Mouse (Mus musculus) testis, adult 2 months (tissue): ENCODE results near the gene Fxyd6.

ENCODE experiments used
- CTCF ChIP-seq: fragments of 200-500 bp; IDR thresholded peaks from 2 replicates; pipeline ENCODE4 v1.5.1; 2012; ENCODE audit warnings: low read depth, mild to moderate bottlenecking, inconsistent platforms, low read length, moderate library complexity; ENCODE audit not compliant: control insufficient read depth, insufficient read depth, insufficient replicate concordance
- POLR2A ChIP-seq: fragments of 200-500 bp; IDR thresholded peaks from 2 replicates; pipeline ENCODE4 v1.6.1; 2012; ENCODE audit warnings: low read depth, mild to moderate bottlenecking, inconsistent platforms, low read length, moderate library complexity; ENCODE audit not compliant: control insufficient read depth

DNA sequence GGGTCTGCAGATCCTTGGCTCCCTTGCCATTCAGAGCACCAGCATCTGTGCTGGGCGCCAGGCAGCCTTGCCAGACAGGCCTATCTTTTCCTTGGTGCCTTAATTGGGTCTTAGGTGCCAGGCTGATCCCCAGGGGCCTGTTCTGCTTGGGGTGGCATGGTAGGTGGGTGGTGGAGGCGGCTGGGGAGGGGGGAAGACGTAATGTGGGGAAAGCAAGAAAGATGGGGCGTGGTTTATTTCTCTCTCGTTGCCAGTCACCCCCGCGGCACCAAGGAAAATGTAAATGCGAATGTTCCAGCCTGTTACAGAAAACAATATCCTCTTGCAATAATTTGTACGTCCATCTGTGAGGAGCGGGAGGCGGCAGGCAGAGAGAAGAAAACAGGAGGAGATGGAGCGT, 62.7 kb downstream of the Fxyd6 start:
- TF ChIP-seq CTCF (no peak), POLR2A (no peak)
